Mouse (Mus musculus) brown adipose tissue, adult 24 weeks (tissue): ENCODE measurements at regions not wholly inside any gene's neighbourhood (a gene's known extent, or its start where the extent isn't known, plus 50 kb on each side); places are given as distances from the start of the nearest gene placed in this dataset.
A peak's percentile ranks its signal among the peaks of the same experiment; 100 is the strongest.

Source experiments
- H3K27ac ChIP-seq: fragments of 200-500 bp; replicated peaks from 2 replicates; pipeline ENCODE4 v1.5.1; 2012; ENCODE audit warnings: low read depth, mild to moderate bottlenecking, low read length
- H3K4me1 ChIP-seq: fragments of 200-500 bp; 2 replicates; pipeline ENCODE4 v1.6.1; 2012; ENCODE audit warnings: low read length, mixed read lengths; ENCODE audit not compliant: control insufficient read depth, insufficient read depth, insufficient read length
- H3K4me3 ChIP-seq: fragments of 200-500 bp; 2 replicates; pipeline ENCODE4 v1.5.1; 2012; ENCODE audit warnings: low read depth, mild to moderate bottlenecking, low read length, moderate library complexity; ENCODE audit not compliant: insufficient read depth

DNA sequence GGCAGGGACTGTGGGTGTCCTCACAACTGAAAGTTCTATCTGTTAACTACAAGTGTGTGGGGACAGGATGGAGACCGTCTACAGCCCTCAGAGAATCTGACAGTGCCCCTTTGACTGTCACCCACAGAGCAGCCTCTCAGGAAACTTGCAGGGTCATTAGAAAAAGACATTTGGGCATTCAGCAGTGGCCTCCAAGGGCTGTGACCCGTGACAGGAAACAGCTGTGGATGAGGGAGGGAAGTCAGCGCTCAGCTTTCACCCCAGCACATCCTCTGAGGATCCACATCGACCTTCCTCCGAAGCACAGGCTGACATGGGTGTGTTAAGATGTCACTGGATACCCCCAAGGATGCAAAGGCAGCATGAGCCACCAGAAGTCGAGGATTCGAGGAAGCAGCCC lies 106.3 kb upstream of the Sulf2 start:
- peak overlapping the region; percentile 86 for H3K27ac ChIP-seq
- no peak overlapping the region for H3K4me3 ChIP-seq
- peaks cover 7% of the 10 kb centered on the region for H3K4me1 ChIP-seq

GRCm38 (mm10) chr2:166261065-166261464 lies 105.6 kb upstream of the Sulf2 start:
- no peak overlapping the region for H3K4me3 ChIP-seq
- peaks cover 7% of the 10 kb centered on the region for H3K4me1 ChIP-seq
- H3K27ac ChIP-seq, result 0 out of 2 replicates have a peak overlapping the region, but pooled peaks have one; percentile 86

DNA sequence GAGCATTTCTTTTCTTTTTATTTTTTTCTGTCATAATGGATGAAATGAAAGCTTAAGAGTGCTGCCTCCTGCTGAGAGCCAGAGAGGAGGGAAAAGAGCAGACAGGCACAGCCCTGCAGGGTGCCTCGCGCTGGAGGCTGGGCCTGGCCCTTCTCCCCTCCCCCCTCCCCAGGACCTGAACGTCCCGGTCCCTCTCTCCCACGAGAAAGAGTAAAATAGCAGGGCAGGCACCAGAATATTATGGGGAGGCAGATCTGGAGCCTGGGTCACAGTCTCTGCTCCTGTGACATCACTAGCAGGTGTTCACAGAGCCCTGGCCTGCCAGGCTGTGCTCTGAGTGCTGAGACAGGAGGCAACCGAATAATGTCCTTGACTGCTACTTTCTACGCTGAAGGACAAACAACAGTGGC lies 103.3 kb upstream of the Sulf2 start:
- H3K4me1 ChIP-seq, result peaks cover 7% of the 10 kb centered on the region

DNA sequence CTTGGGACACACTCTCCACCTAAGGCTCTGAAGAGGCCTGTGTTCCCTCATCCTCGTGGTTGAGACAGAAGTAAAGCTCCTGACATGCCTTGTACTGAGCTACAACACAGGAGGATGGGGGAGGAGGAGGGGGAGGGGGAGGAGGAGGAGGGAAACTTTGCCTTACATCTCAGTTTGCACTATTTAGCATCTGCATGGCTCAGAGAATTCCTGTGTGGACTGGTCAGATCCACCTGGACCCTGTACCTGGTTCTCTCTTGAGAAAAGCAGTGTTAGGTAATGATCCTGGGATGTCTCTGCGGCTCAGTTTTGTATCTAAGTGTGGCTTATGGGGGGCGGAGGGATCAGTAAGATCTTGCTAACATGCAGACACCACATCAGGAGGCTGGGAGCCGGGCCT lies 102.2 kb upstream of the Sulf2 start:
- no peak overlapping the region for H3K4me3 ChIP-seq
- no peak overlapping the region for H3K27ac ChIP-seq
- peaks cover 7% of the 10 kb centered on the region for H3K4me1 ChIP-seq

More for the DNA sequence above, 103.3 kb upstream of the Sulf2 start:
- Histone ChIP-seq H3K27ac (no peak overlapping the region), H3K4me3 (no peak overlapping the region)

- H3K27ac ChIP-seq, result no peak overlapping the region
- no peak overlapping the region for H3K4me3 ChIP-seq
- H3K4me1 ChIP-seq, result peaks cover 10% of the 10 kb centered on the region; the same call in 1 of the 2 replicates
Measured at GRCm38 (mm10) chr2:166256193-166256592, 100.7 kb upstream of the Sulf2 start.

DNA sequence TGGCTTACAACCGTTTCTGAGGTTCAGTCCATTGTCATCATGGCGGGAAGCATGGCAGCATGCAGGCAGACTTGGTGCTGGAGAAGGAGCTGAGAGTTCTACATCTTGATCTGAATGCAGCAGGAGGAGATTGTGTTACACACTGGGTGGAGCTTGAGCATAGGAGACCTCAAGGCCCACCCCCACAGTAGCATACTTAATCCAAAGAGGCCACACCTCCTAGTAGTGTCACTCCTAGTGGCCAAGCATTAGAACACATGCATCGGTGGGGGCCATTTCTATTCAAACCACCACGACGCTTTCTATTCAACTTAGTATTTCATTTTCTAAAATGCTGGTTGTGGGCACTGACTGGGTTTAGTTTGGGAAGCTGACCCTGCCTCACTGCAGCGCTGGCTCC lies 99.1 kb upstream of the Sulf2 start:
- no peak overlapping the region for H3K27ac ChIP-seq

GRCm38 (mm10) chr2:166252107-166252506 lies 96.6 kb upstream of the Sulf2 start:
- Histone ChIP-seq H3K4me1 (peaks cover 14% of the 10 kb centered on the region; the same call in 1 of the 2 replicates), H3K4me3 (no peak overlapping the region), H3K27ac (peak overlapping the region; percentile 65; the same call in 1 of the 2 replicates)

More for the DNA sequence above, 99.1 kb upstream of the Sulf2 start:
- H3K4me1 ChIP-seq, result peaks cover 14% of the 10 kb centered on the region; the same call in 1 of the 2 replicates
- H3K4me3 ChIP-seq, result no peak overlapping the region

GRCm38 (mm10) chr2:166251421-166251820 lies 96.0 kb upstream of the Sulf2 start:
- Histone ChIP-seq H3K27ac (peak overlapping the region; percentile 65), H3K4me3 (no peak overlapping the region), H3K4me1 (peaks cover 14% of the 10 kb centered on the region; the same call in 1 of the 2 replicates)

DNA sequence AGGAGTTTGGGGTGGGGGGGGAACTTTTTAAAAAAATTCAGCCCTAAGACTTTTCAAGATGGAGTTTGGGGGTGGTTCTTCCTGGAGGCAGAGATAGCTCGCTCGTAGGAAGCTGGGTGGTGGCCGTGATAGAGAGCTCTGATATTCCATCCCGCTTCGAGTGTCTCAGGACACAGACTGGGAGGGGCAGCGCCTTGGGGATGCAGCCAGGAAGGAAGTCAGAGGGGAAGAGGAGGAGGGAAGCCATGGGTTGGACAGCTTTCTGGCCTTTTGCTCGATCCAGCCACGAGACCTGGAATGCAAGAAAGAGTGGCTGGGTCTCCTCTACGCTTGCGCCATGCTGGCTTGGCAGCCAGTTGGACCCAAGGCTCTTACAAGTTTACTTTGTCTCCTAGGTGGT lies 95.1 kb upstream of the Sulf2 start:
- H3K4me3 ChIP-seq, result no peak overlapping the region
- H3K4me1 ChIP-seq, result peaks cover 14% of the 10 kb centered on the region; the same call in 1 of the 2 replicates
- H3K27ac ChIP-seq, result peak overlapping the region; percentile 55

DNA sequence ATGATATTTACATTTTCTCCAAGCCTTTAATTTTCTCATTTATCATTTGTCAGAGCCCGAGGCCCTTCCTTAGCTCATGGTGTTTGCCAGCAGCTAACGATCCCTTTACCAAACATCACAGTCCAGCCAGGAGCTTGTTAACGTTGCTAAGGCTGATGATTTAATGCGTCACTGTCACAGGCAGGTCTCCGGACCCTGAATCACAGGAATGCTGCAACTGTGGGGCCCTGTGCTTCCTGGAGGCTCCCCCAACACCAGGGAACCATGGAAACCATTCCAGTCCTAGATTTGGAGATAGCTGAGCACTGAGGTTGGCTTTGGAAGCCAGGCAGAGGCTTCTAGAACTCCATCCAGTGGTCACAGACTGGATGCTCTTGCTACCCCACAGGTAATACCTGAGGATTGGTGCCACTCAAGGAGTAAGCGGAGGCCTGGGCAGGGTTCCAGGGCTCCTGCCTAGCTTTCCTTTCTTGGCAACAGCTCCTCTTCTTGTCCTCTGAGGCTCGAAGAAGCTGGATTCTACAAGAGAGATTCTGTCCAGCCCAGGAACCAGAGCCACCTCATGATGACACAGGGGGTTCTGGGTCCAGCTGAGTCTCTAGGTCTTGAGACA lies 94.0 kb upstream of the Sulf2 start:
- Histone ChIP-seq H3K4me3 (no peak overlapping the region), H3K27ac (no peak overlapping the region), H3K4me1 (peaks cover 14% of the 10 kb centered on the region; the same call in 1 of the 2 replicates)

- H3K27ac ChIP-seq, result no peak overlapping the region
- no peak overlapping the region for H3K4me3 ChIP-seq
- peaks cover 9% of the 10 kb centered on the region; the same call in 1 of the 2 replicates for H3K4me1 ChIP-seq
Measured at GRCm38 (mm10) chr2:166246401-166247189, 91.1 kb upstream of the Sulf2 start.

GRCm38 (mm10) chr2:166245219-166245618 lies 89.8 kb upstream of the Sulf2 start:
- no peak overlapping the region for H3K27ac ChIP-seq
- H3K4me1 ChIP-seq, result no peaks in the 10 kb centered on the region

DNA sequence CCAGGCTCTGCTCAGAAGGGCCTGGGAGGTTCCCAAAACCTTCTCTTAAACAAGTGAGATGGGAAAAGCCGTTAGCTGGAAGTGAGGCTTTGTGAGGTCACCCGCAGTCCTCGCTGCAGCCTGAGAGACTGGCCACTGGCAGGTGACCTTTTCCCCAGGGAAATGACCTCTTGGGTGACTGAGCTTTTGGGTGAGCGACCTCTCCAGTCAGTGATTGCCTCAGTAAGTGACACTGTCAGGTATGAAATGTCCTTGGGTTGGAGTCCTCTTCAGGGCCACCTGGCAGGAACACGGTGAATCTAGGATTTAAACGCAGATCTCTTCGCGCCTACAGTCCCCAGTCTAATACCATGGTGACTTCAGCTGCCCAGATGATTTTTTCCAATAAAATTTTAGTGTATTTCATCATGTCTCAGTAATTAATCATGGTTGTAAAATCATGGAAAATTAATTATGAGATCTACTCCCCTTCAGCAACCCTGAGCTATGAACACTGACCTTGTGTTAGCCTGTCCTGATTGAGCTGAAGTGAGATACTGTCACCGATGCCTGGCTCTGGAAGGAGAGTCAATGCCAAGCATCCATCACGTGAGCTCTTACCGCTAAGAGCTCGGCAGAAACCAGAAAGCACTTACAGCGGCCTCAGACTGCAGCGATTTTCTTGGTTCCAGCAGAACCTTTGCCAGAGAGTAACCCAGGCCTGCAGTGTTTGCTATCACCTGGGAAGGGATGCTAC lies 87.5 kb upstream of the Sulf2 start:
- no peak overlapping the region for H3K4me3 ChIP-seq
- H3K4me1 ChIP-seq, result no peaks in the 10 kb centered on the region
- H3K27ac ChIP-seq, result no peak overlapping the region

More at GRCm38 (mm10) chr2:166245219-166245618, 89.8 kb upstream of the Sulf2 start:
- no peak overlapping the region for H3K4me3 ChIP-seq

GRCm38 (mm10) chr2:166241310-166241709 lies 85.8 kb upstream of the Sulf2 start:
- Histone ChIP-seq H3K4me1 (no peaks in the 10 kb centered on the region), H3K4me3 (no peak overlapping the region), H3K27ac (no peak overlapping the region)

- Histone ChIP-seq H3K4me3 (no peak overlapping the region), H3K4me1 (no peaks in the 10 kb centered on the region), H3K27ac (no peak overlapping the region)
Measured at GRCm38 (mm10) chr2:166240056-166240455, 84.6 kb upstream of the Sulf2 start.
